Mouse (Mus musculus) heart, postnatal 14 days (tissue): Measurements from ENCODE around the gene Tfe3. TPM values are rescaled to one million over a fixed set of nuclear protein-coding genes. Genes with fewer than 3 reads are reported as not detected.
"Not testable (repeated sequence)": the region's sequence is repeated elsewhere in the genome, so short reads cannot be mapped to it uniquely, and the experiment has no call there.

Source experiments
- DNase-seq, 2 experiments: peaks; one replicate each; pipeline ENCODE4 v3.0.0; 2021 to 2022
- intact Hi-C: fragments of 180-260 bp; cut with DNase I; formaldehyde crosslinking; loops from one replicate; pipeline ENCODE4 v1.15.1; 2025
- microRNA-seq, 2 experiments: library from miRNA; unstranded; fragments of <30 nt; microRNA quantifications; one replicate each; pipeline ENCODE4 v1.2.0; 2021 to 2022
- total RNA-seq, 2 experiments: library from RNA; stranded (reverse); gene quantifications; 2 replicates each; pipeline ENCODE4 v1.2.3; 2021

Gene Tfe3
- total RNA-seq, 2 experiments from 2014 or later: 14.8 to 19.9 TPM

GRCm38 (mm10) chrX:7795016-7795415 lies 32.7 kb downstream of the Tfe3 start:
- peak; percentile 45 to 56 for DNase-seq
- intact Hi-C loops: no loop called here

DNA sequence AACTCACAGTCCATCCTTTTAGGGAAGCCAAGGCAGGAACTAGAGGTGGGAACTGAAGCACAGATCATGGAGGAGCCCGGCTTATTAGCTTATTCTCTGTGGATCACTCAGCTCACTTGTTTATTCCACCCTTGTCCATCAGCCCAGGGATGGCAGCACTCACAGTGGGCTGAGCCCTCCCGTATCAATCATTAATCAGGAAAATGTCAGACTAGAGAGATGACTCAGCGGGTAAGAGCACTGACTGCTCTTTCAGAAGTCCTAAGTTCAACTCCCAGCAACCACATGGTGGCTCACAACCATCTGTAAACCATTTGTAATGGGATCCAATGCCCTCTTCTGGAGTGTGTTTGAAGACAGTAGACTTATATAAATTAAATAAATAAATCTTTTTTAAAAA lies 35.0 kb downstream of the Tfe3 start:
- DNase-seq: no peak

DNA sequence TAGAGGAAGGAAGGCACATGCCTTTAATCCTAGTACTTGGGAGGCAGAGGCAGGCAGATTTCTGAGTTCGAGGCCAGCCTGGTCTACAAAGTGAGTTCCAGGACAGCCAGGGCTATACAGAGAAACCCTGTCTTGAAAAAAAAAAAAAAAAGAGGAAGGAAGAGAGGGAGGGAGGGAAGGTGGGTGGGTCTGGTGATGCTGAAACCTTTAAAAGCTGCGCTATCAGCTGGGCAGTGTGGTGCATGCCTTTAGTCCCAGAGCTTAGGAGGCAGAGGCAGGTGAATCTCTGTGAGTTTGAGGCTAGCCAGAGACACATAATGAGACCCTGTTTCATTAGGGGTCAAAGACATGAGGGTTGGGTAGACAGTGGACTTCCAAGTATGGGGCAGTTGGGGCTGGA lies 39.8 kb downstream of the Tfe3 start:
- intact Hi-C loops, DNase-seq: not testable (repeated sequence)

More for the DNA sequence above, 35.0 kb downstream of the Tfe3 start:
- intact Hi-C loops: no loop called here

DNA sequence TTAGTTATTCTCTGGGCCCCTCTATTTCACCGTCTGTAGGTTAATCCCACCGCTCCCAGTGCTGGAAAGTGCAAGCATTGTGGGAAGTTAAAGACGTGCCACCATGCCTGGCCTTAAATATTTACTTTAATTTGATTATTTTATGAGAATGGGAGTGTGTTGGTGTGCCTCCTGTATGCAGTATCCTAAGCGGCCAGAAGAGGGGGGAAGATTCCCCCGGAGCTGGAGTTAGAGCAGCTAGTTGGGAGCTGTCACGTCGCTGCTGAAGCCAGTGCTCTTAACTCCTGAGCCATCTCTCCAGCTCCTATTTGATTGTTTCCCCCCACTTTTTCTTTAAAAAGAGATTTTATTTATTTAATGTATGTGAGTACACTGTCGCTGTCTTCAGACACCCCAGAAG lies 52.7 kb downstream of the Tfe3 start:
- DNase-seq: peak; percentile 15 to 46
- intact Hi-C loops: not testable (repeated sequence)

- peak; percentile 11 to 36 for DNase-seq
- intact Hi-C loops: no loop called here
Measured at GRCm38 (mm10) chrX:7821865-7822779, 59.8 kb downstream of the Tfe3 start, which contains the start of gene Kcnd1. Gene Kcnd1 (plus strand): TSS chrX:7822289.

Small RNAs within 50 kb of the gene (microRNA-seq; reads per million reads assigned to microRNA genes)
- 53.5 to 53.8 reads per million in 2 experiments for gene Mir1198

Other genes starting within 250 kb of the Tfe3 start
- under 1 TPM in 1 of 2 experiments, not detected in 1; 0.05 TPM for gene Foxp3, start 188.9 kb upstream of the Tfe3 start, total RNA-seq
- 1 to 10 TPM; 2.3 to 2.6 TPM for gene Ppp1r3f, start 188.3 kb upstream of the Tfe3 start, total RNA-seq
- 10 to 100 TPM; 11.5 to 12.4 TPM for gene Ccdc22, start 157.0 kb upstream of the Tfe3 start, total RNA-seq
- gene Cacna1f, start 155.5 kb upstream of the Tfe3 start, total RNA-seq: not detected
- 1 to 10 TPM; 1.4 to 1.8 TPM for gene Syp, start 124.1 kb upstream of the Tfe3 start, total RNA-seq
- 10 to 100 TPM; 19.4 to 21.4 TPM for gene Prickle3, start 105.3 kb upstream of the Tfe3 start, total RNA-seq
- 10 to 100 TPM; 43.8 to 58.0 TPM for gene Plp2, start 91.2 kb upstream of the Tfe3 start, total RNA-seq
- gene Magix, start 81.3 kb upstream of the Tfe3 start, total RNA-seq: 10 to 100 TPM; 18.4 to 21.2 TPM
- gene Gpkow, start 65.4 kb upstream of the Tfe3 start, total RNA-seq: 10 to 100 TPM; 21.4 to 21.5 TPM
- gene Wdr45, start 48.2 kb upstream of the Tfe3 start, total RNA-seq: 10 to 100 TPM; 28.8 to 38.3 TPM
- gene Gm45208, start 40.3 kb upstream of the Tfe3 start, total RNA-seq: not detected
- 1 to 10 TPM; 7.0 to 8.0 TPM for gene Praf2, start 34.1 kb upstream of the Tfe3 start, total RNA-seq
- gene Ccdc120, start 11.7 kb upstream of the Tfe3 start, total RNA-seq: 1 to 10 TPM in 1 of 2 experiments, under 1 TPM in 1; 0.74 to 1.2 TPM
- 10 to 100 TPM; 26.1 to 31.7 TPM for gene Gripap1, start 27.2 kb downstream of the Tfe3 start, total RNA-seq
- gene Kcnd1, start 59.7 kb downstream of the Tfe3 start, total RNA-seq: under 1 TPM; 0.39 to 0.45 TPM
- 10 to 100 TPM; 33.5 to 33.8 TPM for gene Otud5, start 78.8 kb downstream of the Tfe3 start, total RNA-seq
- 1 to 10 TPM; 2.5 to 3.5 TPM for gene Pim2, start 115.7 kb downstream of the Tfe3 start, total RNA-seq
- 10 to 100 TPM; 14.1 to 14.7 TPM for gene Slc35a2, start 121.5 kb downstream of the Tfe3 start, total RNA-seq
- gene Pqbp1, start 136.7 kb downstream of the Tfe3 start, total RNA-seq: 10 to 100 TPM; 22.5 to 26.4 TPM
- gene Timm17b, start 136.8 kb downstream of the Tfe3 start, total RNA-seq: 10 to 100 TPM; 30.8 to 42.9 TPM
- not detected for gene Gm10491, start 145.3 kb downstream of the Tfe3 start, total RNA-seq
- gene Gm10490, start 147.0 kb downstream of the Tfe3 start, total RNA-seq: not detected
- not detected for gene Pcsk1n, start 157.3 kb downstream of the Tfe3 start, total RNA-seq
- not detected for gene Eras, start 166.0 kb downstream of the Tfe3 start, total RNA-seq
- gene Hdac6, start 185.3 kb downstream of the Tfe3 start, total RNA-seq: 10 to 100 TPM; 13.0 to 14.7 TPM
- not detected for gene Gata1, start 215.5 kb downstream of the Tfe3 start, total RNA-seq